Comparison of ENCODE assay signal across 13 mouse cellular contexts in the genomic region with DNA sequence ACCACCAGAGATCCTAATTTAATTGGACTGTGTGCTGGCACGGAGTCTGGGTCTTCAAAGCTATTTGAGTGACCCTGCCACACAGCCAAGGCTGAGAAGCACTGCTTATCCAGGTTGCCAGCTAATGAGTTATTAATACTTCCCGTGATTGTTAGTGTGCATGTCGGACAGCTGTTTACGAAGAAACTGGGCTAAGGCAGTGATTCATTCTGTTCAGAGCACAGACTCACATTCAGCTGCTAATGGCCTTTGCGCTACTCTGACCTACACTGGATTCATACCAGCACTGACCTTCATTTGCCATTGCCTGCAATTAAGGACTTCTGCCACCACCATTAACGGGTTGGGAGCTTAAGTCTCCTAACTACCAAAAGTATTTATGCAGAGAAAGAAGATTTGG.
DNase-seq lines count a peak whose midpoint lies in the region; ATAC-seq and TF ChIP-seq lines count a peak whose summit lies in the region.
"Had no signal": no experiment of that assay in that cellular context is flagged by ENCODE, and none has a peak within 500 bp of the region (broad histone marks: within the 10 kb centered on the region; RNA-seq: fewer than 3 reads in every experiment).

No protein-coding gene starts in this region.

- no peaks in the 10 kb centered on the region for H3K36me3 ChIP-seq in forebrain, embryonic 13.5 days (ENCODE audit: poor library complexity, severe bottlenecking)
- no peaks in the 10 kb centered on the region for H3K36me3 ChIP-seq in stomach, postnatal 0 days (ENCODE audit: control insufficient read depth, insufficient read depth, low read length)
- H3K36me3 ChIP-seq: embryonic facial prominence, embryonic 12.5 days; limb, embryonic 10.5 days had no signal

- DNase-seq in left cerebral cortex, adult 9 months (ENCODE audit: low spot score in 2 of 2): peak; percentile 3 to 15
- no peak for DNase-seq in left cerebral cortex, postnatal 36 days (ENCODE audit: low spot score in 2 of 2)
- peak; percentile 0 to 1 for DNase-seq in right cerebral cortex, postnatal 36 days (ENCODE audit: low spot score in 2 of 2)
- no peak for DNase-seq in right cerebral cortex, postnatal 25 days
- DNase-seq in embryo, embryonic 10.5 days (ENCODE audit: low spot score): no peak
- DNase-seq in stomach, postnatal 0 days (ENCODE audit: low spot score): no peak
- DNase-seq: cerebellum, adult 11-12 months; gastrocnemius, postnatal 25 days; kidney, postnatal 25 days; lung, embryonic 14.5 days had no signal

- H3K9ac ChIP-seq in forebrain, embryonic 13.5 days: no peak overlapping the region
- H3K9ac ChIP-seq in stomach, postnatal 0 days (ENCODE audit: low read length): no peak overlapping the region
- H3K9ac ChIP-seq: embryonic facial prominence, embryonic 12.5 days; lung, embryonic 14.5 days had no signal

- no peaks in the 10 kb centered on the region for H3K9me3 ChIP-seq in forebrain, embryonic 13.5 days (replicated peaks)
- H3K9me3 ChIP-seq in stomach, postnatal 0 days (ENCODE audit: control insufficient read depth, low read length): no peaks in the 10 kb centered on the region
- H3K9me3 ChIP-seq: embryonic facial prominence, embryonic 12.5 days; limb, embryonic 10.5 days had no signal

- no peaks in the 10 kb centered on the region for H3K4me1 ChIP-seq in forebrain, embryonic 13.5 days
- no peaks in the 10 kb centered on the region for H3K4me1 ChIP-seq in stomach, postnatal 0 days (replicated peaks; ENCODE audit: control insufficient read depth, insufficient read depth)
- H3K4me1 ChIP-seq: embryonic facial prominence, embryonic 12.5 days; limb, embryonic 10.5 days had no signal

- H3K27ac ChIP-seq in forebrain, embryonic 13.5 days: no peak overlapping the region
- H3K27ac ChIP-seq in stomach, postnatal 0 days (replicated peaks): no peak overlapping the region
- H3K27ac ChIP-seq: embryonic facial prominence, embryonic 12.5 days; limb, embryonic 10.5 days had no signal

- ATAC-seq in forebrain, embryonic 13.5 days: peak; percentile 63; the same call in 1 of the 2 replicates
- ATAC-seq in stomach, postnatal 0 days (ENCODE audit: low FRiP score, low TSS enrichment): no peak

- WGBS in forebrain, embryonic 13.5 days: 57% methylated on average over 6 of the region's 6 CpGs
- 36% methylated on average over 6 of the region's 6 CpGs for WGBS in stomach, postnatal 0 days

- TF ChIP-seq EP300 in stomach, postnatal 0 days (optimal IDR thresholded peaks at IDR 0.05): no peak

- intact Hi-C loops in left cerebral cortex, postnatal 36 days (cut with DNase I): no loop called here

- no peak overlapping the region for H3K4me2 ChIP-seq in forebrain, embryonic 13.5 days
- H3K4me2 ChIP-seq in stomach, postnatal 0 days (replicated peaks; ENCODE audit: low read depth): no peak overlapping the region
- H3K4me2 ChIP-seq: embryonic facial prominence, embryonic 12.5 days; lung, embryonic 14.5 days had no signal

- no peak overlapping the region for H3K4me3 ChIP-seq in forebrain, embryonic 13.5 days
- H3K4me3 ChIP-seq in stomach, postnatal 0 days (ENCODE audit: low read depth, low read length): no peak overlapping the region
- H3K4me3 ChIP-seq: embryonic facial prominence, embryonic 12.5 days; limb, embryonic 10.5 days had no signal

- TF ChIP-seq CTCF in stomach, postnatal 0 days (IDR thresholded peaks at IDR 0.05; ENCODE audit: low read depth): no peak

- H3K27me3 ChIP-seq in forebrain, embryonic 13.5 days: no peaks in the 10 kb centered on the region
- H3K27me3 ChIP-seq in stomach, postnatal 0 days (ENCODE audit: control insufficient read depth, insufficient read depth, low read length): no peaks in the 10 kb centered on the region
- H3K27me3 ChIP-seq: embryonic facial prominence, embryonic 12.5 days had no signal

Comparison
In these comparisons a context has a peak if more than half of its experiments do, and no peak if none do; other contexts are left out.
1. DNase-seq: peak in left cerebral cortex, adult 9 months (2 of 2) and right cerebral cortex, postnatal 36 days (2 of 2); none in left cerebral cortex, postnatal 36 days (0 of 2), right cerebral cortex, postnatal 25 days (single experiment), embryo, embryonic 10.5 days (single experiment) and stomach, postnatal 0 days (single experiment).